Comparison of ENCODE assay signal across 35 mouse cellular contexts in genomic region chr10:39865509-39865908, GRCm38 (mm10).
"Had no signal": no experiment of that assay in that cellular context is flagged by ENCODE, and none has a peak within 500 bp of the region (broad histone marks: within the 10 kb centered on the region; RNA-seq: fewer than 3 reads in every experiment).

No protein-coding gene starts in this region.

- H3K27ac ChIP-seq: heart, embryonic 10.5 days; heart, embryonic 13.5 days; heart, embryonic 15.5 days; hindbrain, embryonic 10.5 days; hindbrain, embryonic 12.5 days; hindbrain, embryonic 13.5 days; hindbrain, embryonic 14.5 days; hindbrain, embryonic 15.5 days; hindbrain, postnatal 0 days; intestine, embryonic 15.5 days; kidney, embryonic 15.5 days; kidney, postnatal 0 days; layer of hippocampus, adult 2 months had no signal

- H3K9me3 ChIP-seq: heart, embryonic 10.5 days; heart, embryonic 12.5 days; heart, embryonic 13.5 days; heart, embryonic 15.5 days; hindbrain, embryonic 10.5 days; hindbrain, embryonic 12.5 days; hindbrain, embryonic 13.5 days; hindbrain, embryonic 15.5 days; intestine, embryonic 15.5 days; kidney, embryonic 15.5 days had no signal

- H3K4me2 ChIP-seq: heart, embryonic 11.5 days; heart, embryonic 12.5 days; heart, embryonic 13.5 days; heart, embryonic 15.5 days; hindbrain, embryonic 12.5 days; hindbrain, embryonic 13.5 days; hindbrain, embryonic 14.5 days; hindbrain, embryonic 15.5 days; intestine, embryonic 15.5 days; kidney, embryonic 15.5 days had no signal

- DNase-seq: heart, postnatal 10 days; heart, postnatal 14 days; heart, postnatal 36 days; heart, postnatal 4 days; kidney, adult 11 months; kidney, adult 18-20 months; kidney, adult 2 months; kidney, adult 8-10 months; kidney, adult 9 months; kidney, postnatal 10 days; kidney, postnatal 14 days; kidney, postnatal 25 days; kidney, postnatal 36 days; kidney, postnatal 4 days; layer of hippocampus, adult 9-11 months; layer of hippocampus, postnatal 36 days had no signal

- H3K4me1 ChIP-seq: hindbrain, embryonic 10.5 days; hindbrain, embryonic 12.5 days; hindbrain, embryonic 13.5 days; hindbrain, embryonic 15.5 days; intestine, embryonic 15.5 days; kidney, embryonic 15.5 days had no signal

- H3K27me3 ChIP-seq: heart, embryonic 12.5 days; heart, embryonic 13.5 days; heart, embryonic 15.5 days; hindbrain, embryonic 12.5 days; hindbrain, embryonic 13.5 days; hindbrain, embryonic 15.5 days; intestine, embryonic 15.5 days; kidney, embryonic 15.5 days had no signal

- H3K9ac ChIP-seq: heart, embryonic 12.5 days; heart, embryonic 13.5 days; heart, embryonic 15.5 days; hindbrain, embryonic 12.5 days; hindbrain, embryonic 13.5 days; hindbrain, embryonic 14.5 days; hindbrain, embryonic 15.5 days; intestine, embryonic 15.5 days; kidney, embryonic 15.5 days had no signal

- H3K4me3 ChIP-seq: heart, embryonic 10.5 days; heart, embryonic 12.5 days; heart, embryonic 13.5 days; heart, embryonic 15.5 days; hindbrain, embryonic 10.5 days; hindbrain, embryonic 12.5 days; hindbrain, embryonic 13.5 days; hindbrain, embryonic 15.5 days; intestine, embryonic 15.5 days; kidney, embryonic 15.5 days; layer of hippocampus, adult 2 months had no signal

- ATAC-seq: hindbrain, embryonic 16.5 days; hindbrain, postnatal 0 days; inflammation-experienced regulatory T-cells, adult 6 months; intestine, embryonic 15.5 days; intestine, embryonic 16.5 days; intestine, postnatal 0 days had no signal
